Mouse (Mus musculus) thymus, postnatal 4 days (tissue): Measurements from ENCODE around the gene Sh3bp5l.
"Not testable (repeated sequence)": the region's sequence is repeated elsewhere in the genome, so short reads cannot be mapped to it uniquely, and the experiment has no call there.

Experiments used
- DNase-seq: peaks from one replicate; pipeline ENCODE4 v3.0.0; 2021

Gene Sh3bp5l

GRCm38 (mm10) chr11:58323570-58324340 lies 6.8 kb upstream of the Sh3bp5l start:
- no peak for DNase-seq

GRCm38 (mm10) chr11:58324614-58325229 lies 5.8 kb upstream of the Sh3bp5l start:
- no peak for DNase-seq

GRCm38 (mm10) chr11:58326781-58327180 lies 3.7 kb upstream of the Sh3bp5l start:
- DNase-seq, result no peak

- DNase-seq, result no peak
Observed at GRCm38 (mm10) chr11:58329906-58330275, 633 bp upstream of the Sh3bp5l start.

- no peak for DNase-seq
Observed at GRCm38 (mm10) chr11:58331149-58331495, 598 bp downstream of the Sh3bp5l start.

GRCm38 (mm10) chr11:58331546-58331945 lies 1.0 kb downstream of the Sh3bp5l start:
- no peak for DNase-seq

- DNase-seq, result no peak
Observed at GRCm38 (mm10) chr11:58334746-58335145, 4.2 kb downstream of the Sh3bp5l start.

GRCm38 (mm10) chr11:58346745-58347144 lies 16.2 kb downstream of the Sh3bp5l start:
- no peak for DNase-seq

- peak; percentile 51 for DNase-seq
Observed at GRCm38 (mm10) chr11:58350628-58351027, 20.1 kb downstream of the Sh3bp5l start.

GRCm38 (mm10) chr11:58351179-58351578 lies 20.7 kb downstream of the Sh3bp5l start:
- no peak for DNase-seq

- DNase-seq, result peak; percentile 34
Observed at GRCm38 (mm10) chr11:58352681-58353548, 22.4 kb downstream of the Sh3bp5l start.

GRCm38 (mm10) chr11:58353709-58354108 lies 23.2 kb downstream of the Sh3bp5l start:
- DNase-seq, result no peak

- no peak for DNase-seq
Observed at GRCm38 (mm10) chr11:58354476-58354875, 24.0 kb downstream of the Sh3bp5l start.

- DNase-seq, result no peak
Observed at GRCm38 (mm10) chr11:58354927-58355326, 24.4 kb downstream of the Sh3bp5l start.

- no peak for DNase-seq
Observed at GRCm38 (mm10) chr11:58357042-58357441, 26.5 kb downstream of the Sh3bp5l start.

GRCm38 (mm10) chr11:58357844-58358534 lies 27.5 kb downstream of the Sh3bp5l start:
- no peak for DNase-seq

GRCm38 (mm10) chr11:58362562-58362961 lies 32.0 kb downstream of the Sh3bp5l start:
- DNase-seq, result not testable (repeated sequence)

- no peak for DNase-seq
Observed at GRCm38 (mm10) chr11:58364454-58364853, 33.9 kb downstream of the Sh3bp5l start.

- DNase-seq, result not testable (repeated sequence)
Observed at GRCm38 (mm10) chr11:58366191-58366590, 35.7 kb downstream of the Sh3bp5l start.

GRCm38 (mm10) chr11:58377273-58377672 lies 46.7 kb downstream of the Sh3bp5l start:
- no peak for DNase-seq

GRCm38 (mm10) chr11:58377686-58378085 lies 47.2 kb downstream of the Sh3bp5l start:
- no peak for DNase-seq

- no peak for DNase-seq
Observed at GRCm38 (mm10) chr11:58378763-58379278, 48.3 kb downstream of the Sh3bp5l start, which contains the start of gene Lypd8. Gene Lypd8 (plus strand): TSS chr11:58379043.

GRCm38 (mm10) chr11:58379516-58379915 lies 49.0 kb downstream of the Sh3bp5l start:
- no peak for DNase-seq
